Mouse (Mus musculus) lung, adult 2 months (tissue): ENCODE measurements around the gene Ddr2.

ENCODE experiments used
- CTCF ChIP-seq: fragments of 200-500 bp; IDR thresholded peaks from 2 replicates; pipeline ENCODE4 v1.5.1; 2011; ENCODE audit warnings: mild to moderate bottlenecking, low read length, control low read depth; ENCODE audit not compliant: insufficient read depth
- POLR2A ChIP-seq: fragments of 200-500 bp; IDR thresholded peaks from 2 replicates; pipeline ENCODE4 v1.6.1; 2011; ENCODE audit warnings: low read depth, mild to moderate bottlenecking, control low read depth, low read length, borderline replicate concordance; ENCODE audit errors: extremely low read depth

GRCm38 (mm10) chr1:169924567-169924966, 186.0 kb downstream of the Ddr2 start:
- TF ChIP-seq CTCF, result no peak
- no peak for TF ChIP-seq POLR2A
